ENCODE assay signal across 13 mouse cellular contexts in genomic region chr6:100892489-100892888, GRCm38 (mm10). TPM values are rescaled to one million over a fixed set of nuclear protein-coding genes. Genes with fewer than 3 reads are reported as not detected.
DNase-seq lines count a peak whose midpoint lies in the region; ATAC-seq lines count a peak whose summit lies in the region.
"Had no signal": no experiment of that assay in that cellular context is flagged by ENCODE, and none has a peak within 500 bp of the region (broad histone marks: within the 10 kb centered on the region; RNA-seq: fewer than 3 reads in every experiment).

No protein-coding gene starts in this region.

- no peak overlapping the region for H3K4me2 ChIP-seq in midbrain, embryonic 14.5 days (ENCODE audit: low read length)
- H3K4me2 ChIP-seq in midbrain, embryonic 11.5 days = no peak overlapping the region
- H3K4me2 ChIP-seq: kidney, embryonic 15.5 days; limb, embryonic 12.5 days; lung, embryonic 15.5 days had no signal

- H3K4me1 ChIP-seq in midbrain, embryonic 14.5 days (ENCODE audit: control insufficient read depth, insufficient read depth, low read length) = no peaks in the 10 kb centered on the region
- no peaks in the 10 kb centered on the region for H3K4me1 ChIP-seq in midbrain, embryonic 11.5 days (ENCODE audit: control insufficient read depth, insufficient read depth, low read length)
- H3K4me1 ChIP-seq: lung, embryonic 15.5 days had no signal

- no peaks in the 10 kb centered on the region for H3K9me3 ChIP-seq in midbrain, embryonic 14.5 days (ENCODE audit: control insufficient read depth, low read length)
- no peaks in the 10 kb centered on the region for H3K9me3 ChIP-seq in midbrain, embryonic 11.5 days (ENCODE audit: control insufficient read depth, low read length)
- H3K9me3 ChIP-seq: kidney, embryonic 15.5 days; lung, embryonic 15.5 days had no signal

- intact Hi-C loops in gastrocnemius, postnatal 14 days (cut with DNase I; ENCODE audit: low total_unique reads) = no loop called here

- peak; percentile 37; the same call in 1 of the 2 replicates for ATAC-seq in midbrain, embryonic 14.5 days (ENCODE audit: low FRiP score, low TSS enrichment)
- no peak for ATAC-seq in midbrain, embryonic 11.5 days (ENCODE audit: low FRiP score)
- ATAC-seq: CD4-positive, CD25-positive, alpha-beta regulatory T cell, adult 4 months had no signal

- peak; percentile 43 for DNase-seq in gastrocnemius, postnatal 14 days
- no peak for DNase-seq in gastrocnemius, adult 18-20 months (ENCODE audit: low spot score)
- no peak for DNase-seq in midbrain, embryonic 14.5 days
- DNase-seq in midbrain, embryonic 11.5 days (ENCODE audit: low spot score, missing footprints) = no peak
- peak; percentile 98 for DNase-seq in cerebellum, postnatal 10 days
- DNase-seq in layer of hippocampus, postnatal 10 days (ENCODE audit: low spot score in 2 of 2) = peak; percentile 76 to 79
- DNase-seq in retina, postnatal 1 day = no peak
- no peak for DNase-seq in urinary bladder, postnatal 10 days (ENCODE audit: low spot score)
- DNase-seq: adrenal gland, postnatal 25 days had no signal

- no peak overlapping the region for H3K4me3 ChIP-seq in midbrain, embryonic 14.5 days (replicated peaks; ENCODE audit: low read depth, low read length)
- no peak overlapping the region for H3K4me3 ChIP-seq in midbrain, embryonic 11.5 days (ENCODE audit: low read depth, low read length)
- H3K4me3 ChIP-seq: kidney, embryonic 15.5 days; limb, embryonic 12.5 days; lung, embryonic 15.5 days had no signal

- H3K27me3 ChIP-seq in midbrain, embryonic 14.5 days (ENCODE audit: control insufficient read depth, insufficient read depth, low read length) = no peaks in the 10 kb centered on the region
- H3K27me3 ChIP-seq in midbrain, embryonic 11.5 days (ENCODE audit: control insufficient read depth, insufficient read depth, low read length) = no peaks in the 10 kb centered on the region
- H3K27me3 ChIP-seq: kidney, embryonic 15.5 days; lung, embryonic 15.5 days had no signal

- no peak overlapping the region for H3K27ac ChIP-seq in midbrain, embryonic 14.5 days (replicated peaks; ENCODE audit: low read depth, low read length)
- H3K27ac ChIP-seq in midbrain, embryonic 11.5 days (ENCODE audit: low read depth, low read length) = no peak overlapping the region
- H3K27ac ChIP-seq: kidney, embryonic 15.5 days; limb, embryonic 12.5 days; lung, embryonic 15.5 days had no signal

- no peaks in the 10 kb centered on the region for H3K36me3 ChIP-seq in midbrain, embryonic 14.5 days (ENCODE audit: control insufficient read depth, insufficient read depth, low read length)
- no peaks in the 10 kb centered on the region for H3K36me3 ChIP-seq in midbrain, embryonic 11.5 days (ENCODE audit: control insufficient read depth, insufficient read depth, low read length)
- H3K36me3 ChIP-seq: kidney, embryonic 15.5 days; limb, embryonic 12.5 days; lung, embryonic 15.5 days had no signal

- no peak overlapping the region for H3K9ac ChIP-seq in midbrain, embryonic 14.5 days (replicated peaks; ENCODE audit: low read length)
- H3K9ac ChIP-seq in midbrain, embryonic 11.5 days (ENCODE audit: low read length) = no peak overlapping the region
- H3K9ac ChIP-seq: kidney, embryonic 15.5 days; limb, embryonic 12.5 days; lung, embryonic 15.5 days had no signal

- 67% methylated on average over 4 of the region's 4 CpGs for WGBS in midbrain, embryonic 14.5 days
- 77% methylated on average over 4 of the region's 4 CpGs for WGBS in midbrain, embryonic 11.5 days

RNA-seq across cellular contexts. Expression of gene Ppp4r2, which starts 59.1 kb away (rescaled TPM):
- total RNA-seq in gastrocnemius, postnatal 14 days (2021) = 10 to 100 TPM; 49.5 to 52.7 TPM
- total RNA-seq in gastrocnemius, adult 18-20 months (2021) = 10 to 100 TPM; 58.6 to 64.4 TPM
- 28.0 and 35.2 TPM in 2 replicates for polyA plus RNA-seq in midbrain, embryonic 14.5 days (2014; fragmentation: Nextera tagmentation; extraction: Ambion mirVana)
- 40.0 TPM in 2 replicates for polyA plus RNA-seq in midbrain, embryonic 11.5 days (2014; fragmentation: Nextera tagmentation; extraction: Ambion mirVana)
- total RNA-seq in layer of hippocampus, postnatal 10 days (2021) = 10 to 100 TPM; 72.9 to 74.4 TPM

Comparison
In these comparisons a context has a peak if more than half of its experiments do, and no peak if none do; other contexts are left out.
1. DNase-seq: peak in gastrocnemius, postnatal 14 days (single experiment), cerebellum, postnatal 10 days (2 of 2) and layer of hippocampus, postnatal 10 days (2 of 2); none in gastrocnemius, adult 18-20 months (single experiment), midbrain, embryonic 14.5 days (single experiment), midbrain, embryonic 11.5 days (single experiment), retina, postnatal 1 day (single experiment) and urinary bladder, postnatal 10 days (single experiment).